Mouse (Mus musculus) kidney, adult 2 months (tissue): ENCODE data around the gene Pkn1. TPM values are rescaled to one million over a fixed set of nuclear protein-coding genes. Genes with fewer than 3 reads are reported as not detected.
A peak's percentile ranks its signal among the peaks of the same experiment; 100 is the strongest.

Experiments
- DNase-seq: peaks from one replicate; pipeline ENCODE4 v3.0.0; 2021
- H3K27ac ChIP-seq: fragments of 200-500 bp; 2 replicates; pipeline ENCODE4 v1.5.1; 2012; ENCODE audit warnings: low read depth, low read length, control low read depth, inconsistent platforms; ENCODE audit not compliant: insufficient read depth
- H3K27me3 ChIP-seq: fragments of 200-500 bp; replicated peaks from 2 replicates; pipeline ENCODE4 v1.6.1; 2012; ENCODE audit warnings: mild to moderate bottlenecking, moderate library complexity, low read length, inconsistent platforms; ENCODE audit not compliant: control insufficient read depth, insufficient read depth
- H3K36me3 ChIP-seq: fragments of 200-500 bp; 2 replicates; pipeline ENCODE4 v1.6.1; 2012; ENCODE audit warnings: mild to moderate bottlenecking, moderate library complexity, low read length, inconsistent platforms; ENCODE audit not compliant: control insufficient read depth, insufficient read depth
- H3K4me1 ChIP-seq: fragments of 200-500 bp; 2 replicates; pipeline ENCODE4 v1.6.1; 2011; ENCODE audit warnings: low read length; ENCODE audit not compliant: control insufficient read depth, insufficient read depth
- H3K4me3 ChIP-seq: fragments of 200-500 bp; 2 replicates; pipeline ENCODE4 v1.5.1; 2011; ENCODE audit warnings: mild to moderate bottlenecking, low read depth, low read length, control low read depth; ENCODE audit not compliant: insufficient read depth
- CTCF ChIP-seq: fragments of 200-500 bp; conservative IDR thresholded peaks from 2 replicates; pipeline ENCODE4 v1.5.1; 2011; ENCODE audit warnings: low read depth, mild to moderate bottlenecking, control low read depth, low read length, moderate library complexity, mixed read lengths; ENCODE audit not compliant: insufficient read depth, insufficient read length
- POLR2A ChIP-seq: fragments of 200-500 bp; IDR thresholded peaks from one replicate; pipeline ENCODE4 v1.6.1; 2011; ENCODE audit warnings: low read depth, low read length, control low read depth
- WGBS: fragments of 180-500 bp; shearing (Covaris S2); methylation state at CpG from one replicate; pipeline ENCODE4 v1.1.7; 2018; 5-methylcytosine and 5-hydroxymethylcytosine counted together
- polyA plus RNA-seq: library from polyadenylated mRNA; depleted of rRNA; stranded (reverse); fragments of >200 nt; gene quantifications from 2 replicates; pipeline ENCODE4 v1.2.3, GENCODE M21; 2012

Gene Pkn1
- polyA plus RNA-seq, 1 experiment = 81.9 TPM

DNA sequence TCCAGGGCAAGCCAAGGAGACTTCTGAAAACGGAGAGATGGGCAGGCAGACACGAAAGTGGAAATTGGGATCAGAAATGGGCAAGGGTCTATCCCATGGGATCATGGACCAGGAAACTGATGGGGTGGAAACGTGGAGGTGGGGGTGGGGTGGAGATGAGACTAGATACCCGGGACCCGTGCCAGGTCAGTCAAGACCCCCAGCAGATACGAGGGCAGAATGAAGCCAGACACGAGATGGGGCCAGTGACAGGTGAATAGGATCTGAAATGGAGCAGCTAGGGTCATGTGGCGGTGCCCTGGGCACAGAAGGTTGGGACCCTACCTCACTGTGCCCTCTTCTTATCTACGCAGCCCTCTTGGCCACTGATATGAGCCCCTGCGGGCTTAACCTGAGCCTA lies 31.5 kb downstream of the Pkn1 start:
- TF ChIP-seq CTCF (no peak), POLR2A (no peak)
- Histone ChIP-seq H3K27ac (peak overlapping the region; percentile 74; the same call in 1 of the 2 replicates), H3K4me3 (peak overlapping the region; percentile 11; the same call in 1 of the 2 replicates), H3K27me3 (no peaks in the 10 kb centered on the region), H3K36me3 (0 out of 2 replicates have a peak, but pooled peaks cover 3% of the 10 kb centered on the region), H3K4me1 (peaks cover 18% of the 10 kb centered on the region)
- DNase-seq = no peak
- WGBS = 82% methylated on average over 10 of the region's 10 CpGs

- H3K4me3 ChIP-seq = peak overlapping the region; percentile 20
- H3K36me3 ChIP-seq = 0 out of 2 replicates have a peak, but pooled peaks cover 3% of the 10 kb centered on the region
- no peaks in the 10 kb centered on the region for H3K27me3 ChIP-seq
- no peak for DNase-seq
- peaks cover 19% of the 10 kb centered on the region for H3K4me1 ChIP-seq
- 83% methylated on average over 3 of the region's 3 CpGs for WGBS
- peak overlapping the region; percentile 74 for H3K27ac ChIP-seq
- TF ChIP-seq POLR2A = no peak
- TF ChIP-seq CTCF = no peak
Observed at GRCm38 (mm10) chr8:83666866-83667234, 32.1 kb downstream of the Pkn1 start.

DNA sequence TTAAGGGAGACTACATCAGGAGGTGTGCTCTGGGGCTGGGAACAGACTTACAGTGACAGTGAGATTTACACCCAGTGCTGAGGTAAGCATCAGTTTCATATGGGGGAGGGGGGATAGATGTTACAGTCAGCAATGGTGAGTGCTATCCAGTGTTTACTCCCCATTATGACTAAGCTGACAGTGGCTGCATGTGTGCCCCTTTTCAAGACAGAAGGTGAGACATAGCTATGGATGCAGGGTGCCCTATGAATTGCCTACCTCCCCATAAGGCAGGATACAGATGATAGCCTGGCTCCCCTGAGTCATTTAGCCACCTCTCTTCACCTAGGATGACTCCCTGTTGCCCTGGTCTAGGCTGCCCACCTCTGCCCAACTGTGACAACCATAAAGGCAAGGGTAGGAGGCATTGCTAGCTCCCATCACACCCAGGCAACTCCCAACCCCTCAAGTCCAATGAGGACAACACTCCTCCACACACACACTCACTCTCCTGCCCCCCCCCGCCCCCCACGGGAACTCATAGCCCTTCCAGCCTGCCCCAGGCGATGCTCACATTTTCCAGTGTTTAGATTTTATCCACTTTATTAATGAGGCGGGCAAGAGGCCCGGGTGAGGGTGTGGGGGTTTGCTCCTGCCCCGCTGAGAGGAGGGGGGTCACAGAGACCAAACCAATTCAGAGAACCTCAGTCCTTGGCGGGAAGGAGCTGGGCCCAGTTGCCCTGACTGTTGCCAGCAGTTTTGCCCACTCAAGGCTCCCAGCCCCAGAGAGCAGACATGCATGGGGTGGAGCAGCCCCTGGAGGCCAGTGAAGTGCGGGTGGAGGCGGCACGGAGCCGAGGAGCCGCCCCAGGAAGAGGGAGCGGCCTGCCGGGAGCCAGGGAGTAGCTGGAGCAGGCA lies 32.8 kb downstream of the Pkn1 start, which contains the start of gene Ptger1:
Gene Ptger1, plus strand, starts transcription at position 710 of the 897 bp plus-strand sequence.
- no peaks in the 10 kb centered on the region for H3K27me3 ChIP-seq
- 0 out of 2 replicates have a peak, but pooled peaks cover 3% of the 10 kb centered on the region for H3K36me3 ChIP-seq
- H3K27ac ChIP-seq = peak within 1 kb of the TSS; percentile 74
- TF ChIP-seq POLR2A (peak; percentile 9), CTCF (no peak)
- WGBS = 11% methylated on average over 14 of the region's 14 CpGs
- peak; percentile 75 for DNase-seq
- H3K4me1 ChIP-seq = peaks cover 19% of the 10 kb centered on the region
- peak within 1 kb of the TSS; percentile 20 for H3K4me3 ChIP-seq

DNA sequence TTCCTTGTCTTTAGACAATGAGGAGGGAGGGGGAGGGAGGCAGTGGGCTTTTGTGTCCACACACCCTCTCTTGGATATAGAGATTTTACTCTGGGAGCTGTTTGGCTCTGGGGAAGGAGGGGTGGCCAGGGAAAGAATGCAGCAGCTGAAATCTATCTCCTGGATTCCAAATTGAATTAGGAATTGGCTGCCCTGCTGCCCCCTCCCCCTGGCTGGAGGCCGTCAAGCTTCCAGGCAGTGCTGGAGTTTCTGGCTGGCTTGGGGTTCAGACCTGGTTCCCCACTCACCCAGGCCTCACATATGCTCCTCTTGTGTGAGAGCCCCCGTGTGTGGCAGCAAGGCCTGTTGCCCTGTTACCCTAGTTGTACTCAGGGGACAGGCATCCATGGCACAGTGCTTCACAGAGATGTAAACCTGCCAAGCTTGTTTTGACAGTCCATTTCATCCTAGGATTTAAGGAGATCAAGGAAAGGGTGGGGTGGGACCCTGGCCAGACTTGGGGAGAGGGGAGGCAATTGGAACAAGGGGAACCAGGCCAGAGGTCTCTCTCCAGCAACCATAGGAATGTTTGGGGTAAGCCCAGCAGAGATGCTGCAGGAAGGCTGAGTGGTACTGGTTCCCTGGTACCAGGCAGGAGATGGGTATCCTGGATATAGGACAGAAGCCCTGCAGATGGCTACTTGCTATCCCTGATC lies 33.9 kb downstream of the Pkn1 start:
- TF ChIP-seq CTCF (no peak), POLR2A (no peak)
- H3K36me3 ChIP-seq = 0 out of 2 replicates have a peak, but pooled peaks cover under 1% of the 10 kb centered on the region
- H3K4me1 ChIP-seq = peaks cover 19% of the 10 kb centered on the region
- H3K27me3 ChIP-seq = no peaks in the 10 kb centered on the region
- 0 out of 2 replicates have a peak overlapping the region, but pooled peaks have one; percentile 11 for H3K27ac ChIP-seq
- H3K4me3 ChIP-seq = no peak overlapping the region
- DNase-seq = peak; percentile 44
- WGBS = 20% methylated on average over 2 of the region's 2 CpGs

GRCm38 (mm10) chr8:83664096-83664495 lies 34.9 kb downstream of the Pkn1 start:
- DNase-seq = no peak
- Histone ChIP-seq H3K4me1 (peaks cover 19% of the 10 kb centered on the region), H3K4me3 (no peak overlapping the region), H3K36me3 (no peaks in the 10 kb centered on the region), H3K27ac (peak overlapping the region; percentile 12; the same call in 1 of the 2 replicates), H3K27me3 (no peaks in the 10 kb centered on the region)
- WGBS = 75% methylated on average over 13 of the region's 13 CpGs
- TF ChIP-seq CTCF (no peak), POLR2A (no peak)

GRCm38 (mm10) chr8:83662421-83662826 lies 36.6 kb downstream of the Pkn1 start:
- Histone ChIP-seq H3K27ac (peak overlapping the region; percentile 78), H3K4me1 (peaks cover 19% of the 10 kb centered on the region), H3K27me3 (no peaks in the 10 kb centered on the region), H3K36me3 (no peaks in the 10 kb centered on the region), H3K4me3 (no peak overlapping the region)
- TF ChIP-seq POLR2A = no peak
- peak; percentile 88 for TF ChIP-seq CTCF
- DNase-seq = peak; percentile 94
- WGBS = 6% methylated on average over 4 of the region's 4 CpGs
